In the genomic region with DNA sequence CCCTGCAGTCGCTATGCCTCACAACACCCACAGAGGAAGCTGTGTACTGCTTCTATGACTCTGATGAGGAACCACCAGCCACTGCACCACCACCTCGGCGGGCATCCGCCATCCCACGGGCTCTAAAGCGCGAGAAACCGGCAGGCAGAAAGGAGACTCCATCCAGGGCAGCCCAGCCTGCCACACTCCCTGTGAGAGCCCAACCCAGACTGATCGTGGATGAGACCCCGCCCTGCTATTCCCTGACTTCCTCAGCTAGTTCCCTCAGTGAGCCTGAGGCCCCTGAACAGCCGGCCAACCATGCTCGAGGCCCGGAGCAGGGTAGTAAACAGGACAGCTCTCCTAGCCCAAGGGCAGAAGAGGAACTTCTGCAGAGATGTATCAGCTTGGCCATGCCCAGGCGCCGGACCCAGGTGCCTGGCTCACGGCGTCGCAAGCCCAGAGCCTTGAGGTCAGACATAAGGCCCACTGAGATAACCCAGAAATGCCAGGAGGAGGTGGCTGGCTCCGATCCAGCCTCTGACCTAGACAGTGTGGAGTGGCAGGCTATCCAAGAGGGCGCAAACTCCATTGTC, we compare ENCODE assay signal across 12 mouse cellular contexts. TPM values are rescaled to one million over a fixed set of nuclear protein-coding genes. Genes with fewer than 3 reads are reported as not detected.
DNase-seq lines count a peak whose midpoint lies in the region; ATAC-seq and TF ChIP-seq lines count a peak whose summit lies in the region.
"Had no signal": no experiment of that assay in that cellular context is flagged by ENCODE, and none has a peak within 500 bp of the region (broad histone marks: within the 10 kb centered on the region; RNA-seq: fewer than 3 reads in every experiment).

No protein-coding gene starts in this region.

- H3K36me3 ChIP-seq in kidney, embryonic 16.5 days (ENCODE audit: insufficient read depth, low read length), result no peaks in the 10 kb centered on the region
- no peaks in the 10 kb centered on the region for H3K36me3 ChIP-seq in kidney, adult 2 months (ENCODE audit: control insufficient read depth, insufficient read depth, low read length)
- H3K36me3 ChIP-seq in intestine, postnatal 0 days (ENCODE audit: control insufficient read depth, insufficient read depth), result peaks cover 17% of the 10 kb centered on the region

- peaks cover 13% of the 10 kb centered on the region; the same call in 1 of the 2 replicates for H3K4me1 ChIP-seq in kidney, embryonic 16.5 days (ENCODE audit: insufficient read depth, low read length)
- H3K4me1 ChIP-seq in kidney, adult 2 months (ENCODE audit: control insufficient read depth, insufficient read depth, low read length), result no peaks in the 10 kb centered on the region
- peaks cover 4% of the 10 kb centered on the region; the same call in 1 of the 2 replicates for H3K4me1 ChIP-seq in intestine, postnatal 0 days (replicated peaks; ENCODE audit: control insufficient read depth, insufficient read depth, low read length)

- peaks cover 71% of the 10 kb centered on the region for H3K27me3 ChIP-seq in kidney, embryonic 16.5 days (ENCODE audit: insufficient read depth, low read length)
- H3K27me3 ChIP-seq in kidney, adult 2 months (replicated peaks; ENCODE audit: control insufficient read depth, insufficient read depth, low read length), result no peaks in the 10 kb centered on the region
- peaks cover 47% of the 10 kb centered on the region for H3K27me3 ChIP-seq in intestine, postnatal 0 days (replicated peaks; ENCODE audit: control insufficient read depth, insufficient read depth, low read length)

- no peaks in the 10 kb centered on the region for H3K9me3 ChIP-seq in kidney, embryonic 16.5 days (ENCODE audit: low read length)
- no peaks in the 10 kb centered on the region for H3K9me3 ChIP-seq in intestine, postnatal 0 days (ENCODE audit: control insufficient read depth)
- H3K9me3 ChIP-seq: liver, embryonic 15.5 days had no signal

- no peak overlapping the region for H3K4me2 ChIP-seq in kidney, embryonic 16.5 days (replicated peaks; ENCODE audit: low read depth, low read length)
- no peak overlapping the region for H3K4me2 ChIP-seq in intestine, postnatal 0 days (replicated peaks; ENCODE audit: low read depth)
- H3K4me2 ChIP-seq: liver, embryonic 15.5 days had no signal

- TF ChIP-seq CTCF in kidney, adult 2 months (conservative IDR thresholded peaks at IDR 0.05; ENCODE audit: insufficient read depth, insufficient read length, low read depth, low read length), result no peak
- no peak for TF ChIP-seq CTCF in intestine, postnatal 0 days (IDR thresholded peaks at IDR 0.05; ENCODE audit: low read depth)

- H3K27ac ChIP-seq in kidney, embryonic 16.5 days (ENCODE audit: low read length), result no peak overlapping the region
- no peak overlapping the region for H3K27ac ChIP-seq in kidney, adult 2 months (ENCODE audit: insufficient read depth, low read depth, low read length)
- no peak overlapping the region for H3K27ac ChIP-seq in intestine, postnatal 0 days (ENCODE audit: low read depth, low read length)
- H3K27ac ChIP-seq: liver, embryonic 15.5 days had no signal

- DNase-seq in cerebellum, adult 11-12 months, result peak; percentile 76
- no peak for DNase-seq in kidney, adult 2 months
- peak; percentile 57 for DNase-seq in ZHBTc4 (ENCODE audit: low read depth, low spot score)
- DNase-seq in embryo, embryonic 9.5 days (ENCODE audit: extremely low spot score), result no peak
- no peak for DNase-seq in adrenal gland, adult 18-20 months (ENCODE audit: low spot score in 2 of 2)
- DNase-seq: gastrocnemius, postnatal 25 days; layer of hippocampus, adult 9-11 months; thymus, adult 2 months had no signal

- H3K9ac ChIP-seq in kidney, embryonic 16.5 days (replicated peaks; ENCODE audit: low read length), result peak overlapping the region; percentile 31; the same call in 1 of the 2 replicates
- no peak overlapping the region for H3K9ac ChIP-seq in intestine, postnatal 0 days (ENCODE audit: low read depth, low read length)
- H3K9ac ChIP-seq: liver, embryonic 15.5 days had no signal

- TF ChIP-seq POLR2A in kidney, adult 2 months (IDR thresholded peaks at IDR 0.05; ENCODE audit: low read depth, low read length), result no peak

- no peak; the same call in 1 of the 2 replicates for ATAC-seq in cerebellum, adult (ENCODE audit: insufficient number of reproducible peaks, low FRiP score, low TSS enrichment)
- ATAC-seq in kidney, embryonic 16.5 days (ENCODE audit: low FRiP score, low TSS enrichment), result no peak; the same call in 1 of the 2 replicates
- ATAC-seq in intestine, postnatal 0 days, result no peak

- 40% methylated on average over 20 of the region's 20 CpGs for whole genome bisulfite sequencing in kidney, embryonic 16.5 days
- WGBS in kidney, adult 2 months, result 41% methylated on average over 20 of the region's 20 CpGs
- 34% methylated on average over 20 of the region's 20 CpGs for WGBS in intestine, postnatal 0 days

- no peak overlapping the region for H3K4me3 ChIP-seq in kidney, embryonic 16.5 days (ENCODE audit: low read length)
- no peak overlapping the region for H3K4me3 ChIP-seq in kidney, adult 2 months (ENCODE audit: insufficient read depth, low read depth, low read length)
- 0 out of 2 replicates have a peak overlapping the region, but pooled peaks have one; percentile 1 for H3K4me3 ChIP-seq in intestine, postnatal 0 days (ENCODE audit: low read depth, low read length)
- H3K4me3 ChIP-seq: liver, embryonic 15.5 days had no signal

RNA-seq across cellular contexts. Expression of gene 2310011J03Rik, which starts 6.6 kb away (rescaled TPM):
- 52.9 and 54.8 TPM in 2 replicates for polyA plus RNA-seq in kidney, embryonic 16.5 days (2015; fragmentation: Nextera tagmentation; extraction: Ambion mirVana)
- 47.8 and 52.5 TPM in 2 replicates for polyA plus RNA-seq in kidney, adult 2 months (2012; rRNA removed)
- 85.2 and 87.6 TPM in 2 replicates for polyA plus RNA-seq in intestine, postnatal 0 days (2015; fragmentation: Nextera tagmentation; extraction: Ambion mirVana)
- total RNA-seq in adrenal gland, adult 18-20 months (2021), result 10 to 100 TPM; 25.0 to 28.9 TPM

RNA-seq across cellular contexts. Expression of gene Pcsk4, which starts 15.6 kb away (rescaled TPM):
- 8.6 and 8.8 TPM in 2 replicates for polyA plus RNA-seq in kidney, embryonic 16.5 days (2015; fragmentation: Nextera tagmentation; extraction: Ambion mirVana)
- 9.1 and 12.2 TPM in 2 replicates for polyA plus RNA-seq in kidney, adult 2 months (2012; rRNA removed)
- 13.1 and 18.8 TPM in 2 replicates for polyA plus RNA-seq in intestine, postnatal 0 days (2015; fragmentation: Nextera tagmentation; extraction: Ambion mirVana)
- total RNA-seq in adrenal gland, adult 18-20 months (2021), result 1 to 10 TPM; 1.6 to 3.1 TPM

RNA-seq across cellular contexts. Expression of gene Reep6, which starts 16.0 kb away (rescaled TPM):
- 11.0 and 11.5 TPM in 2 replicates for polyA plus RNA-seq in kidney, embryonic 16.5 days (2015; fragmentation: Nextera tagmentation; extraction: Ambion mirVana)
- polyA plus RNA-seq in kidney, adult 2 months (2012; rRNA removed), result 24.7 and 25.1 TPM in 2 replicates
- polyA plus RNA-seq in intestine, postnatal 0 days (2015; fragmentation: Nextera tagmentation; extraction: Ambion mirVana), result 261 and 282 TPM in 2 replicates
- total RNA-seq in adrenal gland, adult 18-20 months (2021), result 10 to 100 TPM; 10.2 to 20.8 TPM

RNA-seq across cellular contexts. Expression of gene Apc2, which starts 17.9 kb away (rescaled TPM):
- polyA plus RNA-seq in kidney, embryonic 16.5 days (2015; fragmentation: Nextera tagmentation; extraction: Ambion mirVana), result 1.6 and 1.9 TPM in 2 replicates
- polyA plus RNA-seq in kidney, adult 2 months (2012; rRNA removed), result 0.74 and 0.95 TPM in 2 replicates
- 1.1 and 1.6 TPM in 2 replicates for polyA plus RNA-seq in intestine, postnatal 0 days (2015; fragmentation: Nextera tagmentation; extraction: Ambion mirVana)
- 1 to 10 TPM; 1.8 to 2.0 TPM for total RNA-seq in adrenal gland, adult 18-20 months (2021)

RNA-seq across cellular contexts. Expression of gene Rps15, which starts 21.5 kb away (rescaled TPM):
- 899 and 901 TPM in 2 replicates for polyA plus RNA-seq in kidney, embryonic 16.5 days (2015; fragmentation: Nextera tagmentation; extraction: Ambion mirVana)
- 1,371 and 1,777 TPM in 2 replicates for polyA plus RNA-seq in kidney, adult 2 months (2012; rRNA removed)
- 708 and 727 TPM in 2 replicates for polyA plus RNA-seq in intestine, postnatal 0 days (2015; fragmentation: Nextera tagmentation; extraction: Ambion mirVana)
- 1,000 to 10,000 TPM; 1,162 to 1,195 TPM for total RNA-seq in adrenal gland, adult 18-20 months (2021)

Comparison
In these comparisons a context has a peak if more than half of its experiments do, and no peak if none do; other contexts are left out.
1. DNase-seq: peak in cerebellum, adult 11-12 months (single experiment) and ZHBTc4 (single experiment); none in kidney, adult 2 months (single experiment), embryo, embryonic 9.5 days (single experiment) and adrenal gland, adult 18-20 months (0 of 2).
2. RNA of gene Reep6, which starts 16.0 kb away (polyA plus RNA-seq): 261 to 282 TPM in intestine, postnatal 0 days; 24.7 to 25.1 TPM in kidney, adult 2 months and 11.0 to 11.5 TPM in kidney, embryonic 16.5 days; every median in the first group is over 10 times any median in the second.